Mouse (Mus musculus) lung, postnatal 0 days (tissue): Measurements from ENCODE around the gene Pla2g2d. TPM values are rescaled to one million over a fixed set of nuclear protein-coding genes. Genes with fewer than 3 reads are reported as not detected.
A peak's percentile ranks its signal among the peaks of the same experiment; 100 is the strongest.

ENCODE experiments used
- ATAC-seq: fragments of 200-750 bp; cut with Nextera tagmentation; 2 replicates; pipeline ENCODE4 v1.8.0; 2017; ENCODE audit warnings: moderate library complexity
- DNase-seq: peaks from one replicate; pipeline ENCODE4 v3.0.0-alpha.2; 2016; ENCODE audit warnings: low spot score
- H3K27ac ChIP-seq: fragments of 300-500 bp; sonication (generic); 2 replicates; pipeline ENCODE4 v1.5.1; 2014; ENCODE audit warnings: antibody characterized with exemption, mild to moderate bottlenecking, low read length, mixed read lengths
- H3K27me3 ChIP-seq: fragments of 300-500 bp; sonication (generic); replicated peaks from 2 replicates; pipeline ENCODE4 v1.6.1; 2014; ENCODE audit warnings: low read length, mixed read lengths; ENCODE audit not compliant: insufficient read depth
- H3K36me3 ChIP-seq: fragments of 300-500 bp; sonication (generic); 2 replicates; pipeline ENCODE4 v1.6.1; 2014; ENCODE audit warnings: low read length, mixed read lengths; ENCODE audit not compliant: insufficient read depth
- H3K4me1 ChIP-seq: fragments of 300-500 bp; sonication (generic); 2 replicates; pipeline ENCODE4 v1.6.1; 2014; ENCODE audit warnings: antibody characterized with exemption, low read depth, low read length, mixed read lengths; ENCODE audit not compliant: insufficient read depth
- H3K4me2 ChIP-seq: fragments of 300-500 bp; sonication (generic); replicated peaks from 2 replicates; pipeline ENCODE4 v1.6.1; 2014; ENCODE audit warnings: low read depth, mild to moderate bottlenecking, low read length, moderate library complexity, mixed read lengths
- H3K4me3 ChIP-seq: fragments of 300-500 bp; sonication (generic); 2 replicates; pipeline ENCODE4 v1.5.1; 2014; ENCODE audit warnings: low read depth, low read length
- H3K9ac ChIP-seq: fragments of 300-500 bp; sonication (generic); replicated peaks from 2 replicates; pipeline ENCODE4 v1.6.1; 2014; ENCODE audit warnings: low read depth, mild to moderate bottlenecking
- H3K9me3 ChIP-seq: fragments of 300-500 bp; sonication (generic); 2 replicates; pipeline ENCODE4 v1.6.1; 2016; ENCODE audit warnings: low read length, mixed read lengths
- CTCF ChIP-seq: IDR thresholded peaks from 2 replicates; pipeline ENCODE4 v1.5.1; 2016; ENCODE audit warnings: antibody characterized with exemption, mild to moderate bottlenecking
- EP300 ChIP-seq: IDR thresholded peaks from 2 replicates; pipeline ENCODE4 v1.6.1; 2016; ENCODE audit warnings: antibody characterized with exemption, mild to moderate bottlenecking, control low read depth
- WGBS: fragments of 180-500 bp; shearing (Covaris S2); extraction: QIAGEN DNeasy Blood & Tissue Kit; methylation state at CpG from one replicate; pipeline ENCODE4 v1.1.7; 2014; 5-methylcytosine and 5-hydroxymethylcytosine counted together
- polyA plus RNA-seq: library from polyadenylated mRNA; unstranded; fragments of >200 nt; fragmentation: Nextera tagmentation; extraction: Ambion mirVana; gene quantifications from 2 replicates; pipeline ENCODE4 v1.2.1, GENCODE M21; 2015

Pla2g2d gene
- not detected in 2 replicates for polyA plus RNA-seq

DNA sequence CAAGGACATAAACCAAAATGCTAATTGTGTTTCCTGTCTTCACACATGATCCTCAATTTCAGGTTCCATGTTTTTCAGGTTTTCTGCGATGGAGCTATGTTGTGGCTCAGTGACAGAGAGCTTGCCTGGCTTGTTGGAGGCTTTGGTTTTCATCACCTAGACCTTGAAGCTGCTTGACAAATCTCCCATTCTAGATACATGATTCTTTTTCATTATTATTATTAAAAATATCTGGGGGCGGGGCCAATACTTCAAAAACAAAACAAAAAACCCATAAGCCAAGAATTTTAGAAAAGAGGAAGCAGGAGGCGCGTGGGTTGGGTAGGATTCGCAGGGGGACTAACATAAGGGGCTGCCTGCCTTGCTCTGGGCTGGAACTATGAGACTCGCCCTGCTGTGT lies at the start of gene Pla2g2d:
Pla2g2d (plus strand) TSS at position 301 of the 400 bp plus-strand sequence.
- DNase-seq (no peak), ATAC-seq (no peak)
- Histone ChIP-seq H3K27ac (no peak within 1 kb of the TSS), H3K4me2 (no peak within 1 kb of the TSS), H3K27me3 (no peaks in the 10 kb centered on the region), H3K4me3 (no peak within 1 kb of the TSS), H3K9me3 (no peaks in the 10 kb centered on the region), H3K36me3 (no peaks in the 10 kb centered on the region), H3K4me1 (no peaks in the 10 kb centered on the region), H3K9ac (no peak within 1 kb of the TSS)
- TF ChIP-seq EP300 (no peak), CTCF (no peak)
- WGBS = 72% methylated on average over 6 of the region's 6 CpGs

DNA sequence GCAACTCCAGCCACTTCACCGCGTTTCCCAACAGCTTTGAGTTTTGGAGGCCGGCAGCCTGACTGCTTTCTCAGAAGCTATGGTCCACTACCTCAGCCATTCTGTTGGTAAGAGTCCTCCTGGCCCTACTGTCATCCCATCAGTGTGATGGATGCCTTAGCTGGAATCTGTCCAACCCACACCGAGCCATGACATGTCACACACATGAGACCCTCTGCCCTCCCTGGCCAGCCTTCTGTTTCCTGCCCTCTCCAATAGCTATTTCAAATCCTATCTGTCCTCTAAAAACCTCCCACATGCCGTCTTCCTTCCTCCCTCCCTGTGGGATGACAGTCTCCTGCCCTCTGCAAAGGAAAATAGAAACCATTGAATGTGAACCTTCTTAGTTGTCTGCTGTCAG lies 49.8 kb upstream of the Pla2g2d start:
- Histone ChIP-seq H3K4me1 (peaks cover 11% of the 10 kb centered on the region; the same call in 1 of the 2 replicates), H3K27me3 (no peaks in the 10 kb centered on the region), H3K4me3 (no peak overlapping the region), H3K9ac (no peak overlapping the region), H3K27ac (no peak overlapping the region), H3K36me3 (no peaks in the 10 kb centered on the region), H3K4me2 (no peak overlapping the region), H3K9me3 (no peaks in the 10 kb centered on the region)
- WGBS = 50% methylated on average over 5 of the region's 5 CpGs
- TF ChIP-seq EP300 (no peak), CTCF (no peak)
- ATAC-seq (no peak), DNase-seq (no peak)

GRCm38 (mm10) chr4:138729018-138729703 lies 46.4 kb upstream of the Pla2g2d start:
- Histone ChIP-seq H3K27ac (no peak overlapping the region), H3K4me2 (no peak overlapping the region), H3K9ac (no peak overlapping the region), H3K9me3 (no peaks in the 10 kb centered on the region), H3K4me3 (no peak overlapping the region), H3K27me3 (no peaks in the 10 kb centered on the region), H3K4me1 (peaks cover 11% of the 10 kb centered on the region; the same call in 1 of the 2 replicates), H3K36me3 (no peaks in the 10 kb centered on the region)
- TF ChIP-seq CTCF (no peak), EP300 (peak; percentile 83)
- peak; percentile 76 for ATAC-seq
- peak; percentile 85 for DNase-seq
- WGBS = 26% methylated on average over 9 of the region's 9 CpGs

DNA sequence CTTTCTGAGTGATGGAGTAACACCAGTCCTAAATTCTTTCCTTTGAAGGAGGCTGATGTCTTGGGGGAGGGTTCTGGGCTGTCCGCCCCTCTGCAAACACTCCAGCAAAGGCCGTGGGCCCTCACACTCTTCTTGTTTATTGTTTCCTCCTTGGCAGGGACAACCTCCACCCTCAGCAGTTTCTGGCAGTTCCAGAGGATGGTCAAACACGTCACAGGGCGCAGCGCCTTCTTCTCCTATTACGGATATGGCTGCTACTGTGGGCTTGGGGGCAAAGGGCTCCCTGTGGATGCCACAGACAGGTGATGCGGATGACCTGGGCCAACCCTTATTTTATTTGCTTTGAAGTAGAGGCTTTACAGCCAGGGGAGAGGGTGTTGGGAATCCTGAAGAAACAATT lies 41.4 kb upstream of the Pla2g2d start:
- DNase-seq (no peak), ATAC-seq (peak; percentile 11; the same call in 1 of the 2 replicates)
- WGBS = 43% methylated on average over 7 of the region's 7 CpGs
- no peaks in the 10 kb centered on the region for H3K36me3 ChIP-seq
- no peak overlapping the region for H3K4me2 ChIP-seq
- H3K27me3 ChIP-seq = no peaks in the 10 kb centered on the region
- H3K9me3 ChIP-seq = no peaks in the 10 kb centered on the region
- TF ChIP-seq EP300 (no peak), CTCF (no peak)
- H3K4me1 ChIP-seq = peaks cover 7% of the 10 kb centered on the region; the same call in 1 of the 2 replicates
- no peak overlapping the region for H3K4me3 ChIP-seq
- H3K9ac ChIP-seq = no peak overlapping the region
- no peak overlapping the region for H3K27ac ChIP-seq

GRCm38 (mm10) chr4:138734863-138735262 lies 40.7 kb upstream of the Pla2g2d start:
- no peak overlapping the region for H3K9ac ChIP-seq
- 86% methylated on average over 4 of the region's 4 CpGs for WGBS
- no peak for ATAC-seq
- H3K4me3 ChIP-seq = no peak overlapping the region
- H3K9me3 ChIP-seq = no peaks in the 10 kb centered on the region
- no peak overlapping the region for H3K27ac ChIP-seq
- no peak overlapping the region for H3K4me2 ChIP-seq
- H3K27me3 ChIP-seq = no peaks in the 10 kb centered on the region
- peaks cover 7% of the 10 kb centered on the region; the same call in 1 of the 2 replicates for H3K4me1 ChIP-seq
- TF ChIP-seq EP300 = no peak
- TF ChIP-seq CTCF = no peak
- H3K36me3 ChIP-seq = no peaks in the 10 kb centered on the region
- DNase-seq = no peak

DNA sequence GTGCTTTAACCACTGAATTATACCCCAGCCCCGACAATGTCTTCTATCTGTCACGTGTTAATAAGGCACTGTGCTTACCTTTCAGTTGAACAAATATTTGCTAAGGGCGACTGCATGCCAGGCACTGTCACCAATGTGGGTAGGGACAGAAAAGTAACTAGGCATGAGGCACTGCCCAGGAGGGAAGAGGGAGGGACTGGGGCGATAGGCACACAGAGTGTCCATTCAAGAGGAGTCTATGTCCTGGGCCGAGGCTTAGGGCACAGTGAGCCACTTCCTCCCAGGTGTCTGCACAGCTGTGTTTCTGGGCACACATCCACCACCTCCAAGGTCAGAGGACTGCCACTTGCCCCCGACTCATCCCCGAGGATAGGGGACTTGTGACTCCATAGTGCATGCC lies 38.5 kb upstream of the Pla2g2d start, which contains the start of gene Ubxn10:
Ubxn10 (minus strand) TSS at position 137 of the 400 bp plus-strand sequence.
- peak; percentile 93 for ATAC-seq
- H3K4me1 ChIP-seq = peaks cover 7% of the 10 kb centered on the region; the same call in 1 of the 2 replicates
- H3K27ac ChIP-seq = 0 out of 2 replicates have a peak within 1 kb of the TSS, but pooled peaks have one; percentile 26

More for the DNA sequence above, 38.5 kb upstream of the Pla2g2d start, which contains the start of gene Ubxn10:
- Histone ChIP-seq H3K36me3 (no peaks in the 10 kb centered on the region), H3K4me3 (no peak within 1 kb of the TSS), H3K4me2 (no peak within 1 kb of the TSS), H3K9me3 (no peaks in the 10 kb centered on the region), H3K27me3 (no peaks in the 10 kb centered on the region), H3K9ac (no peak within 1 kb of the TSS)
- TF ChIP-seq EP300 (no peak), CTCF (no peak)
- peak; percentile 67 for DNase-seq
- WGBS = 33% methylated on average over 7 of the region's 7 CpGs
